Mouse (Mus musculus) T-helper 17 cell (primary cell): ENCODE results near the gene Zdhhc14.

Experiments used
- in situ Hi-C, 2 experiments: fragments of 300-600 bp; cut with MboI, MseI; formaldehyde crosslinking; loops; 1 replicate in 1 of 2; 2 replicates in 1 of 2; pipeline ENCODE4 v1.15.1; 2025; ENCODE audit warnings: high pct_unique_total_duplicates in 2 of 2

Zdhhc14 gene

GRCm38 (mm10) chr17:5503981-5504760 lies 11.8 kb downstream of the Zdhhc14 start:
- in situ Hi-C loops: no loop called here

GRCm38 (mm10) chr17:5504969-5505368 lies 12.6 kb downstream of the Zdhhc14 start:
- in situ Hi-C loops: no loop called here

GRCm38 (mm10) chr17:5506553-5506952 lies 14.2 kb downstream of the Zdhhc14 start:
- in situ Hi-C loops: no loop called here

- in situ Hi-C loops: no loop called here
Observed at GRCm38 (mm10) chr17:5506988-5507387, 14.6 kb downstream of the Zdhhc14 start.

- in situ Hi-C loops: no loop called here
Observed at GRCm38 (mm10) chr17:5508030-5508429, 15.7 kb downstream of the Zdhhc14 start.

GRCm38 (mm10) chr17:5510564-5510963 lies 18.2 kb downstream of the Zdhhc14 start:
- in situ Hi-C loops: no loop called here

- in situ Hi-C loops: no loop called here
Observed at GRCm38 (mm10) chr17:5511724-5512123, 19.4 kb downstream of the Zdhhc14 start.

GRCm38 (mm10) chr17:5519466-5519865 lies 27.1 kb downstream of the Zdhhc14 start:
- in situ Hi-C loops: no loop called here

- in situ Hi-C loops: no loop called here
Observed at GRCm38 (mm10) chr17:5519910-5520592, 27.7 kb downstream of the Zdhhc14 start.

- in situ Hi-C loops: no loop called here
Observed at GRCm38 (mm10) chr17:5521532-5521931, 29.2 kb downstream of the Zdhhc14 start.

GRCm38 (mm10) chr17:5529552-5529951 lies 37.2 kb downstream of the Zdhhc14 start:
- in situ Hi-C loops: no loop called here

GRCm38 (mm10) chr17:5532816-5533215 lies 40.5 kb downstream of the Zdhhc14 start:
- in situ Hi-C loops: loop anchor here in 1 of 2 experiments (5.0 kb wide), 2 partner anchors 49 to 101 kb away; no protein-coding TSS in a partner anchor

- in situ Hi-C loops: no loop called here
Observed at GRCm38 (mm10) chr17:5535357-5535756, 43.0 kb downstream of the Zdhhc14 start.

GRCm38 (mm10) chr17:5536259-5537094 lies 44.1 kb downstream of the Zdhhc14 start:
- in situ Hi-C loops: no loop called here

GRCm38 (mm10) chr17:5537095-5537575 lies 44.8 kb downstream of the Zdhhc14 start:
- in situ Hi-C loops: no loop called here

- in situ Hi-C loops: no loop called here
Observed at GRCm38 (mm10) chr17:5542177-5542576, 49.8 kb downstream of the Zdhhc14 start.

- in situ Hi-C loops: no loop called here
Observed at GRCm38 (mm10) chr17:5544065-5544464, 51.7 kb downstream of the Zdhhc14 start.

- in situ Hi-C loops: no loop called here
Observed at GRCm38 (mm10) chr17:5545065-5545464, 52.7 kb downstream of the Zdhhc14 start.

- in situ Hi-C loops: no loop called here
Observed at GRCm38 (mm10) chr17:5548546-5548945, 56.2 kb downstream of the Zdhhc14 start.

- in situ Hi-C loops: no loop called here
Observed at GRCm38 (mm10) chr17:5549460-5549859, 57.1 kb downstream of the Zdhhc14 start.

GRCm38 (mm10) chr17:5550444-5550843 lies 58.1 kb downstream of the Zdhhc14 start:
- in situ Hi-C loops: no loop called here

- in situ Hi-C loops: no loop called here
Observed at GRCm38 (mm10) chr17:5551136-5551535, 58.8 kb downstream of the Zdhhc14 start.
